Mouse (Mus musculus) brain, embryonic 14.5 days (tissue): Measurements from ENCODE around the gene Gata1.

Experiments
- CTCF ChIP-seq: fragments of 200-500 bp; IDR thresholded peaks from 2 replicates; pipeline ENCODE4 v1.5.1; 2012; ENCODE audit warnings: inconsistent platforms, mild to moderate bottlenecking, moderate library complexity, borderline replicate concordance; ENCODE audit not compliant: insufficient read depth, insufficient read length; ENCODE audit errors: extremely low read depth
- POLR2A ChIP-seq: fragments of 200-500 bp; IDR thresholded peaks from 2 replicates; pipeline ENCODE4 v1.6.1; 2012; ENCODE audit warnings: mild to moderate bottlenecking, inconsistent platforms, borderline replicate concordance; ENCODE audit not compliant: poor library complexity, insufficient read depth, insufficient read length, severe bottlenecking; ENCODE audit errors: extremely low read depth

- TF ChIP-seq CTCF (no peak), POLR2A (no peak)
These were observed 42.4 kb upstream of the Gata1 start for GRCm38 (mm10) chrX:8020111-8020778.
